Mouse (Mus musculus): Measurements from ENCODE around the gene Catsper2. TPM values are rescaled to one million over a fixed set of nuclear protein-coding genes. Genes with fewer than 3 reads are reported as not detected.
A peak's percentile ranks its signal among the peaks of the same experiment; 100 is the strongest.

The Catsper2 gene
- polyA plus RNA-seq, 1 experiment from 2014 or later, result 7.8 TPM

- no peaks in the 10 kb centered on the region for H3K36me3 ChIP-seq (ENCODE audit: control insufficient read depth, insufficient read depth, low read length)
- peak; percentile 95 for ATAC-seq (ENCODE audit: low read depth)
- peak within 1 kb of the TSS; percentile 75 for H3K4me2 ChIP-seq (ENCODE audit: low read depth, low read length)
- 1% methylated on average over 58 of the region's 58 CpGs for WGBS
- peak within 1 kb of the TSS; percentile 85 for H3K27ac ChIP-seq (ENCODE audit: low read depth, low read length)
- H3K4me3 ChIP-seq (ENCODE audit: low read depth, low read length), result peak within 1 kb of the TSS; percentile 64
- H3K9ac ChIP-seq (replicated peaks; ENCODE audit: low read depth, low read length), result peak within 1 kb of the TSS; percentile 76
- H3K27me3 ChIP-seq (ENCODE audit: control insufficient read depth, insufficient read depth, low read length), result peaks cover 6% of the 10 kb centered on the region
- H3K4me1 ChIP-seq (ENCODE audit: control insufficient read depth, insufficient read depth, low read length), result 0 out of 2 replicates have a peak, but pooled peaks cover 11% of the 10 kb centered on the region
- H3K9me3 ChIP-seq (ENCODE audit: control insufficient read depth, low read length), result no peaks in the 10 kb centered on the region
Observed at GRCm38 (mm10) chr2:121354820-121355592, 58.6 kb downstream of the Catsper2 start, which contains the start of gene Ppip5k1. TSS of gene Ppip5k1 (minus strand) at chr2:121355396.

GRCm38 (mm10) chr2:121354378-121354777 is 59.2 kb downstream of the Catsper2 start:
- peak overlapping the region; percentile 75 for H3K4me2 ChIP-seq (ENCODE audit: low read depth, low read length)
- ATAC-seq (ENCODE audit: low read depth), result no peak
- peak overlapping the region; percentile 76 for H3K9ac ChIP-seq (replicated peaks; ENCODE audit: low read depth, low read length)
- WGBS, result 3% methylated on average over 6 of the region's 6 CpGs
- H3K36me3 ChIP-seq (ENCODE audit: control insufficient read depth, insufficient read depth, low read length), result no peaks in the 10 kb centered on the region
- H3K9me3 ChIP-seq (ENCODE audit: control insufficient read depth, low read length), result no peaks in the 10 kb centered on the region
- peaks cover 6% of the 10 kb centered on the region for H3K27me3 ChIP-seq (ENCODE audit: control insufficient read depth, insufficient read depth, low read length)
- 0 out of 2 replicates have a peak, but pooled peaks cover 11% of the 10 kb centered on the region for H3K4me1 ChIP-seq (ENCODE audit: control insufficient read depth, insufficient read depth, low read length)
- peak overlapping the region; percentile 64 for H3K4me3 ChIP-seq (ENCODE audit: low read depth, low read length)
- H3K27ac ChIP-seq (ENCODE audit: low read depth, low read length), result peak overlapping the region; percentile 85

GRCm38 (mm10) chr2:121353156-121353555 is 60.4 kb downstream of the Catsper2 start:
- no peak for ATAC-seq (ENCODE audit: low read depth)
- H3K4me2 ChIP-seq (ENCODE audit: low read depth, low read length), result no peak overlapping the region
- peaks cover 3% of the 10 kb centered on the region; the same call in 1 of the 2 replicates for H3K27me3 ChIP-seq (ENCODE audit: control insufficient read depth, insufficient read depth, low read length)
- WGBS, result 79% methylated on average over 8 of the region's 8 CpGs
- H3K4me3 ChIP-seq (ENCODE audit: low read depth, low read length), result no peak overlapping the region
- H3K4me1 ChIP-seq (ENCODE audit: control insufficient read depth, insufficient read depth, low read length), result 0 out of 2 replicates have a peak, but pooled peaks cover 8% of the 10 kb centered on the region
- H3K27ac ChIP-seq (ENCODE audit: low read depth, low read length), result no peak overlapping the region
- no peaks in the 10 kb centered on the region for H3K36me3 ChIP-seq (ENCODE audit: control insufficient read depth, insufficient read depth, low read length)
- no peaks in the 10 kb centered on the region for H3K9me3 ChIP-seq (ENCODE audit: control insufficient read depth, low read length)
- H3K9ac ChIP-seq (replicated peaks; ENCODE audit: low read depth, low read length), result no peak overlapping the region

Small RNAs within 50 kb of the gene (microRNA-seq; reads per million reads assigned to microRNA genes)
- not detected for gene Gm22953

Other genes starting within 250 kb of the Catsper2 start
- gene Tubgcp4, start 243.1 kb downstream of the Catsper2 start, polyA plus RNA-seq (2014; fragmentation: Nextera tagmentation; extraction: Ambion mirVana), result 44.3 and 56.5 TPM in 2 replicates
- 7.7 and 9.2 TPM in 2 replicates for gene Zscan29, start 242.7 kb downstream of the Catsper2 start, polyA plus RNA-seq (2014; fragmentation: Nextera tagmentation; extraction: Ambion mirVana)
- 161 and 185 TPM in 2 replicates for gene Trp53bp1, start 142.4 kb downstream of the Catsper2 start, polyA plus RNA-seq (2014; fragmentation: Nextera tagmentation; extraction: Ambion mirVana)
- gene Map1a, start 124.2 kb downstream of the Catsper2 start, polyA plus RNA-seq (2014; fragmentation: Nextera tagmentation; extraction: Ambion mirVana), result 39.7 and 65.1 TPM in 2 replicates
- 20.3 and 23.5 TPM in 2 replicates for gene Ppip5k1, start 58.4 kb downstream of the Catsper2 start, polyA plus RNA-seq (2014; fragmentation: Nextera tagmentation; extraction: Ambion mirVana)
- 83.5 and 108 TPM in 2 replicates for gene Ckmt1, start 56.1 kb downstream of the Catsper2 start, polyA plus RNA-seq (2014; fragmentation: Nextera tagmentation; extraction: Ambion mirVana)
- not detected in 2 replicates for gene Strc, start 26.6 kb downstream of the Catsper2 start, polyA plus RNA-seq (2014; fragmentation: Nextera tagmentation; extraction: Ambion mirVana)
- 219 and 309 TPM in 2 replicates for gene Pdia3, start within 50 bp of the Catsper2 start, polyA plus RNA-seq (2014; fragmentation: Nextera tagmentation; extraction: Ambion mirVana)
- gene Ell3, start 30.5 kb upstream of the Catsper2 start, polyA plus RNA-seq (2014; fragmentation: Nextera tagmentation; extraction: Ambion mirVana), result 1.2 and 2.1 TPM in 2 replicates
- 303 and 333 TPM in 2 replicates for gene Serf2, start 35.4 kb upstream of the Catsper2 start, polyA plus RNA-seq (2014; fragmentation: Nextera tagmentation; extraction: Ambion mirVana)
- 89.1 and 105 TPM in 2 replicates for gene Hypk, start 39.5 kb upstream of the Catsper2 start, polyA plus RNA-seq (2014; fragmentation: Nextera tagmentation; extraction: Ambion mirVana)
- gene Serinc4, start 43.0 kb upstream of the Catsper2 start, polyA plus RNA-seq (2014; fragmentation: Nextera tagmentation; extraction: Ambion mirVana), result 0.95 and 1.7 TPM in 2 replicates
- 77.1 and 79.2 TPM in 2 replicates for gene Mfap1b, start 60.3 kb upstream of the Catsper2 start, polyA plus RNA-seq (2014; fragmentation: Nextera tagmentation; extraction: Ambion mirVana)
- 28.3 and 33.0 TPM in 2 replicates for gene Mfap1a, start 92.9 kb upstream of the Catsper2 start, polyA plus RNA-seq (2014; fragmentation: Nextera tagmentation; extraction: Ambion mirVana)
- gene Wdr76, start 92.9 kb upstream of the Catsper2 start, polyA plus RNA-seq (2014; fragmentation: Nextera tagmentation; extraction: Ambion mirVana), result 4.0 and 4.2 TPM in 2 replicates

Measured in neural tube, embryonic 14.5 days (tissue).